Mouse (Mus musculus): ENCODE results near the gene Zfp324. TPM values are rescaled to one million over a fixed set of nuclear protein-coding genes. Genes with fewer than 3 reads are reported as not detected.
A peak's percentile ranks its signal among the peaks of the same experiment; 100 is the strongest.

The Zfp324 gene
- polyA plus RNA-seq, 1 experiment from 2014 or later = 8.3 TPM

GRCm38 (mm10) chr7:13013671-13014070 lies 48.0 kb downstream of the Zfp324 start:
- Histone ChIP-seq H3K4me1 (ENCODE audit: control insufficient read depth, insufficient read depth, low read length) (peaks cover 10% of the 10 kb centered on the region), H3K36me3 (ENCODE audit: control insufficient read depth, insufficient read depth, low read length) (no peaks in the 10 kb centered on the region), H3K27me3 (ENCODE audit: control insufficient read depth, insufficient read depth, low read length) (no peaks in the 10 kb centered on the region), H3K9ac (ENCODE audit: low read length) (no peak overlapping the region), H3K9me3 (replicated peaks; ENCODE audit: control insufficient read depth, low read length) (no peaks in the 10 kb centered on the region), H3K4me3 (replicated peaks; ENCODE audit: low read length) (no peak overlapping the region), H3K4me2 (ENCODE audit: low read depth, low read length) (no peak overlapping the region), H3K27ac (ENCODE audit: low read length) (no peak overlapping the region)
- ATAC-seq (ENCODE audit: insufficient read depth, low FRiP score) = no peak
- 63% methylated on average over 4 of the region's 4 CpGs for WGBS

- no peaks in the 10 kb centered on the region for H3K9me3 ChIP-seq (replicated peaks; ENCODE audit: control insufficient read depth, low read length)
- H3K27me3 ChIP-seq (ENCODE audit: control insufficient read depth, insufficient read depth, low read length) = no peaks in the 10 kb centered on the region
- no peak overlapping the region for H3K27ac ChIP-seq (ENCODE audit: low read length)
- peaks cover 6% of the 10 kb centered on the region; the same call in 1 of the 2 replicates for H3K4me1 ChIP-seq (ENCODE audit: control insufficient read depth, insufficient read depth, low read length)
- no peaks in the 10 kb centered on the region for H3K36me3 ChIP-seq (ENCODE audit: control insufficient read depth, insufficient read depth, low read length)
- H3K9ac ChIP-seq (ENCODE audit: low read length) = no peak overlapping the region
- ATAC-seq (ENCODE audit: insufficient read depth, low FRiP score) = no peak
- WGBS = 37% methylated on average over 6 of the region's 6 CpGs
- no peak overlapping the region for H3K4me2 ChIP-seq (ENCODE audit: low read depth, low read length)
- H3K4me3 ChIP-seq (replicated peaks; ENCODE audit: low read length) = no peak overlapping the region
These were observed 48.7 kb downstream of the Zfp324 start for GRCm38 (mm10) chr7:13014275-13014839.

- H3K27me3 ChIP-seq (ENCODE audit: control insufficient read depth, insufficient read depth, low read length) = no peaks in the 10 kb centered on the region
- H3K9ac ChIP-seq (ENCODE audit: low read length) = no peak overlapping the region
- WGBS = 85% methylated on average over 1 of the region's 1 CpGs
- no peak overlapping the region for H3K4me2 ChIP-seq (ENCODE audit: low read depth, low read length)
- no peak overlapping the region for H3K27ac ChIP-seq (ENCODE audit: low read length)
- H3K36me3 ChIP-seq (ENCODE audit: control insufficient read depth, insufficient read depth, low read length) = no peaks in the 10 kb centered on the region
- no peak overlapping the region for H3K4me3 ChIP-seq (replicated peaks; ENCODE audit: low read length)
- no peak for ATAC-seq (ENCODE audit: insufficient read depth, low FRiP score)
- no peaks in the 10 kb centered on the region for H3K9me3 ChIP-seq (replicated peaks; ENCODE audit: control insufficient read depth, low read length)
- peaks cover 5% of the 10 kb centered on the region; the same call in 1 of the 2 replicates for H3K4me1 ChIP-seq (ENCODE audit: control insufficient read depth, insufficient read depth, low read length)
These were observed 49.6 kb downstream of the Zfp324 start for GRCm38 (mm10) chr7:13015217-13015616.

GRCm38 (mm10) chr7:13022773-13023535 lies 57.3 kb downstream of the Zfp324 start:
- ATAC-seq (ENCODE audit: insufficient read depth, low FRiP score) = peak; percentile 70
- no peaks in the 10 kb centered on the region for H3K27me3 ChIP-seq (ENCODE audit: control insufficient read depth, insufficient read depth, low read length)
- no peaks in the 10 kb centered on the region for H3K9me3 ChIP-seq (replicated peaks; ENCODE audit: control insufficient read depth, low read length)
- H3K27ac ChIP-seq (ENCODE audit: low read length) = peak overlapping the region; percentile 100
- peak overlapping the region; percentile 97 for H3K9ac ChIP-seq (ENCODE audit: low read length)
- peak overlapping the region; percentile 73 for H3K4me2 ChIP-seq (ENCODE audit: low read depth, low read length)
- peaks cover 22% of the 10 kb centered on the region for H3K4me1 ChIP-seq (ENCODE audit: control insufficient read depth, insufficient read depth, low read length)
- H3K4me3 ChIP-seq (replicated peaks; ENCODE audit: low read length) = peak overlapping the region; percentile 85
- WGBS = 3% methylated on average over 31 of the region's 31 CpGs
- H3K36me3 ChIP-seq (ENCODE audit: control insufficient read depth, insufficient read depth, low read length) = peaks cover 12% of the 10 kb centered on the region

Other genes with a start within 250 kb of the Zfp324 start
- gene Vmn2r56, start 230.8 kb upstream of the Zfp324 start, polyA plus RNA-seq (2015; fragmentation: Nextera tagmentation; extraction: Ambion mirVana) = not detected in 2 replicates
- 5.7 and 7.6 TPM in 2 replicates for gene Zscan18, start 162.2 kb upstream of the Zfp324 start, polyA plus RNA-seq (2015; fragmentation: Nextera tagmentation; extraction: Ambion mirVana)
- gene Zfp329, start 147.0 kb upstream of the Zfp324 start, polyA plus RNA-seq (2015; fragmentation: Nextera tagmentation; extraction: Ambion mirVana) = 13.8 and 14.5 TPM in 2 replicates
- gene Zfp110, start 131.1 kb upstream of the Zfp324 start, polyA plus RNA-seq (2015; fragmentation: Nextera tagmentation; extraction: Ambion mirVana) = 36.0 and 38.7 TPM in 2 replicates
- 3.3 and 3.7 TPM in 2 replicates for gene Zfp128, start 84.7 kb upstream of the Zfp324 start, polyA plus RNA-seq (2015; fragmentation: Nextera tagmentation; extraction: Ambion mirVana)
- gene Zscan22, start 68.0 kb upstream of the Zfp324 start, polyA plus RNA-seq (2015; fragmentation: Nextera tagmentation; extraction: Ambion mirVana) = 14.1 and 14.8 TPM in 2 replicates
- gene Rps5, start 43.5 kb upstream of the Zfp324 start, polyA plus RNA-seq (2015; fragmentation: Nextera tagmentation; extraction: Ambion mirVana) = 869 and 872 TPM in 2 replicates
- 2.3 and 3.2 TPM in 2 replicates for gene Rnf225, start 38.4 kb upstream of the Zfp324 start, polyA plus RNA-seq (2015; fragmentation: Nextera tagmentation; extraction: Ambion mirVana)
- 7.2 and 8.9 TPM in 2 replicates for gene Zfp446, start 12.0 kb downstream of the Zfp324 start, polyA plus RNA-seq (2015; fragmentation: Nextera tagmentation; extraction: Ambion mirVana)
- gene Slc27a5, start 32.4 kb downstream of the Zfp324 start, polyA plus RNA-seq (2015; fragmentation: Nextera tagmentation; extraction: Ambion mirVana) = 0.95 and 1.4 TPM in 2 replicates
- gene Trim28, start 33.3 kb downstream of the Zfp324 start, polyA plus RNA-seq (2015; fragmentation: Nextera tagmentation; extraction: Ambion mirVana) = 122 and 130 TPM in 2 replicates
- gene Zbtb45, start 44.2 kb downstream of the Zfp324 start, polyA plus RNA-seq (2015; fragmentation: Nextera tagmentation; extraction: Ambion mirVana) = 18.4 and 20.2 TPM in 2 replicates
- gene Chmp2a, start 69.0 kb downstream of the Zfp324 start, polyA plus RNA-seq (2015; fragmentation: Nextera tagmentation; extraction: Ambion mirVana) = 189 and 190 TPM in 2 replicates
- 21.4 and 22.1 TPM in 2 replicates for gene Ube2m, start 72.4 kb downstream of the Zfp324 start, polyA plus RNA-seq (2015; fragmentation: Nextera tagmentation; extraction: Ambion mirVana)
- 2.5 and 2.7 TPM in 2 replicates for gene Mzf1, start 88.9 kb downstream of the Zfp324 start, polyA plus RNA-seq (2015; fragmentation: Nextera tagmentation; extraction: Ambion mirVana)
- not detected in 2 replicates for gene Vmn1r85, start 129.3 kb downstream of the Zfp324 start, polyA plus RNA-seq (2015; fragmentation: Nextera tagmentation; extraction: Ambion mirVana)
- not detected in 2 replicates for gene Vmn1r86, start 154.1 kb downstream of the Zfp324 start, polyA plus RNA-seq (2015; fragmentation: Nextera tagmentation; extraction: Ambion mirVana)
- not detected in 2 replicates for gene Vmn1r87, start 174.3 kb downstream of the Zfp324 start, polyA plus RNA-seq (2015; fragmentation: Nextera tagmentation; extraction: Ambion mirVana)
- gene Vmn1r88, start 193.7 kb downstream of the Zfp324 start, polyA plus RNA-seq (2015; fragmentation: Nextera tagmentation; extraction: Ambion mirVana) = not detected in 2 replicates
- not detected in 2 replicates for gene Vmn1r89, start 247.2 kb downstream of the Zfp324 start, polyA plus RNA-seq (2015; fragmentation: Nextera tagmentation; extraction: Ambion mirVana)

Data from stomach, embryonic 16.5 days (tissue).